In genomic region chr4:136468553-136469327, GRCm38 (mm10) we compare ENCODE assay signal across 8 mouse cellular contexts. TPM values are rescaled to one million over a fixed set of nuclear protein-coding genes. Genes with fewer than 3 reads are reported as not detected.
DNase-seq lines count a peak whose midpoint lies in the region; ATAC-seq and TF ChIP-seq lines count a peak whose summit lies in the region.
"Had no signal": no experiment of that assay in that cellular context is flagged by ENCODE, and none has a peak within 500 bp of the region (broad histone marks: within the 10 kb centered on the region; RNA-seq: fewer than 3 reads in every experiment).

No protein-coding gene starts in this region.

- no peak overlapping the region for H3K4me2 ChIP-seq in midbrain, embryonic 14.5 days (ENCODE audit: low read length)

- ATAC-seq in midbrain, embryonic 14.5 days (ENCODE audit: low FRiP score, low TSS enrichment) = no peak

- H3K27ac ChIP-seq in thymus, adult 2 months (ENCODE audit: control insufficient read depth, insufficient read depth, low read length) = no peak overlapping the region
- H3K27ac ChIP-seq in cerebellum, adult 2 months (ENCODE audit: insufficient read depth, low read length) = peak overlapping the region; percentile 74
- H3K27ac ChIP-seq in heart, embryonic 10.5 days = peak overlapping the region; percentile 98; the same call in 1 of the 2 replicates
- H3K27ac ChIP-seq in midbrain, embryonic 14.5 days (replicated peaks; ENCODE audit: low read depth, low read length) = no peak overlapping the region

- H3K36me3 ChIP-seq in thymus, adult 2 months (ENCODE audit: control insufficient read depth, insufficient read depth, low read length) = no peaks in the 10 kb centered on the region
- no peaks in the 10 kb centered on the region for H3K36me3 ChIP-seq in heart, embryonic 10.5 days
- no peaks in the 10 kb centered on the region for H3K36me3 ChIP-seq in midbrain, embryonic 14.5 days (ENCODE audit: control insufficient read depth, insufficient read depth, low read length)

- no peak for TF ChIP-seq CTCF in thymus, adult 2 months (IDR thresholded peaks at IDR 0.05; ENCODE audit: borderline replicate concordance, control insufficient read depth, extremely low read depth, insufficient read depth, low read length, poor library complexity)
- no peak for TF ChIP-seq CTCF in cerebellum, adult 2 months (IDR thresholded peaks at IDR 0.05; ENCODE audit: borderline replicate concordance, insufficient read depth, low read depth, low read length)

- H3K27me3 ChIP-seq in thymus, adult 2 months (ENCODE audit: control insufficient read depth, insufficient read depth, low read length) = peaks cover 6% of the 10 kb centered on the region; the same call in 1 of the 2 replicates
- no peaks in the 10 kb centered on the region for H3K27me3 ChIP-seq in cerebellum, adult 2 months (ENCODE audit: control insufficient read depth, insufficient read depth, low read length)
- H3K27me3 ChIP-seq in heart, embryonic 10.5 days (ENCODE audit: insufficient read depth, poor library complexity, severe bottlenecking) = peaks cover 16% of the 10 kb centered on the region
- peaks cover 8% of the 10 kb centered on the region; the same call in 1 of the 2 replicates for H3K27me3 ChIP-seq in midbrain, embryonic 14.5 days (ENCODE audit: control insufficient read depth, insufficient read depth, low read length)

- no peak overlapping the region for H3K4me3 ChIP-seq in thymus, adult 2 months (ENCODE audit: control insufficient read depth, insufficient read depth, low read length)
- H3K4me3 ChIP-seq in cerebellum, adult 2 months (replicated peaks; ENCODE audit: insufficient read depth, low read depth, low read length) = peak overlapping the region; percentile 80
- peak overlapping the region; percentile 98; the same call in 1 of the 2 replicates for H3K4me3 ChIP-seq in heart, embryonic 10.5 days
- H3K4me3 ChIP-seq in midbrain, embryonic 14.5 days (replicated peaks; ENCODE audit: low read depth, low read length) = peak overlapping the region; percentile 85; the same call in 1 of the 2 replicates

- DNase-seq in thymus, adult 2 months = peak; percentile 7
- no peak for DNase-seq in thymus, postnatal 0 days (ENCODE audit: low spot score)
- peak; percentile 60 to 74 for DNase-seq in cerebellum, adult 2 months
- no peak for DNase-seq in heart, embryonic 10.5 days (ENCODE audit: low spot score)
- DNase-seq in layer of hippocampus, postnatal 36 days = peak; percentile 77 to 80
- DNase-seq in midbrain, embryonic 14.5 days = no peak
- DNase-seq in Muller cell, postnatal 12 days (ENCODE audit: inconsistent ontology term) = no peak

- no peak overlapping the region for H3K9ac ChIP-seq in midbrain, embryonic 14.5 days (replicated peaks; ENCODE audit: low read length)

- H3K9me3 ChIP-seq in heart, embryonic 10.5 days = no peaks in the 10 kb centered on the region
- H3K9me3 ChIP-seq in midbrain, embryonic 14.5 days (ENCODE audit: control insufficient read depth, low read length) = no peaks in the 10 kb centered on the region

- H3K4me1 ChIP-seq in thymus, adult 2 months (replicated peaks; ENCODE audit: control insufficient read depth, insufficient read depth, low read length) = peaks cover 6% of the 10 kb centered on the region; the same call in 1 of the 2 replicates
- peaks cover 20% of the 10 kb centered on the region for H3K4me1 ChIP-seq in cerebellum, adult 2 months (ENCODE audit: control insufficient read depth, insufficient read depth, low read length)
- peaks cover 40% of the 10 kb centered on the region for H3K4me1 ChIP-seq in heart, embryonic 10.5 days
- H3K4me1 ChIP-seq in midbrain, embryonic 14.5 days (ENCODE audit: control insufficient read depth, insufficient read depth, low read length) = peaks cover 19% of the 10 kb centered on the region

- TF ChIP-seq POLR2A in thymus, adult 2 months (IDR thresholded peaks at IDR 0.05; ENCODE audit: control insufficient read depth, extremely low read depth, insufficient read depth, low read length, poor library complexity) = no peak
- no peak for TF ChIP-seq POLR2A in cerebellum, adult 2 months (IDR thresholded peaks at IDR 0.05; ENCODE audit: borderline replicate concordance, insufficient read depth, low read length)

- WGBS in thymus, adult 2 months = 67% methylated on average over 14 of the region's 14 CpGs
- WGBS in cerebellum, adult 2 months = 54% methylated on average over 14 of the region's 14 CpGs
- WGBS in heart, embryonic 10.5 days = 72% methylated on average over 14 of the region's 14 CpGs
- WGBS in midbrain, embryonic 14.5 days = 74% methylated on average over 14 of the region's 14 CpGs

RNA-seq across cellular contexts. Expression of gene Luzp1, which starts 0.8 kb away (rescaled TPM):
- 4.1 and 5.0 TPM in 2 replicates for polyA plus RNA-seq in thymus, adult 2 months (2012; rRNA removed)
- 34.0 and 36.0 TPM in 2 replicates for polyA plus RNA-seq in thymus, postnatal 0 days (2015; fragmentation: Nextera tagmentation; extraction: Ambion mirVana)
- 48.0 TPM in 2 replicates for polyA plus RNA-seq in cerebellum, adult 2 months (2012; rRNA removed)
- polyA plus RNA-seq in heart, embryonic 10.5 days (2016; fragmentation: Nextera tagmentation; extraction: Ambion mirVana) = 96.4 and 126 TPM in 2 replicates
- total RNA-seq in layer of hippocampus, postnatal 36 days (2021) = 100 to 1,000 TPM in 1 of 2 experiments, 10 to 100 TPM in 1; 95.2 to 111 TPM
- 40.1 and 40.2 TPM in 2 replicates for polyA plus RNA-seq in midbrain, embryonic 14.5 days (2014; fragmentation: Nextera tagmentation; extraction: Ambion mirVana)

RNA-seq across cellular contexts. Expression of gene 6030445D17Rik, which starts 6.7 kb away (rescaled TPM):
- polyA plus RNA-seq in thymus, adult 2 months (2012; rRNA removed) = 0.14 and 0.19 TPM in 2 replicates
- 0.16 and 0.21 TPM in 2 replicates for polyA plus RNA-seq in thymus, postnatal 0 days (2015; fragmentation: Nextera tagmentation; extraction: Ambion mirVana)
- 0.61 and 0.67 TPM in 2 replicates for polyA plus RNA-seq in cerebellum, adult 2 months (2012; rRNA removed)
- polyA plus RNA-seq in heart, embryonic 10.5 days (2016; fragmentation: Nextera tagmentation; extraction: Ambion mirVana) = 0.18 TPM in 1 of 2 replicates, not detected in the other
- under 1 TPM; 0.51 to 0.65 TPM for total RNA-seq in layer of hippocampus, postnatal 36 days (2021)
- polyA plus RNA-seq in midbrain, embryonic 14.5 days (2014; fragmentation: Nextera tagmentation; extraction: Ambion mirVana) = 0.12 and 0.16 TPM in 2 replicates

RNA-seq across cellular contexts. Expression of gene Htr1d, which starts 45.4 kb away (rescaled TPM):
- 0.24 and 0.57 TPM in 2 replicates for polyA plus RNA-seq in thymus, adult 2 months (2012; rRNA removed)
- not detected in 2 replicates for polyA plus RNA-seq in thymus, postnatal 0 days (2015; fragmentation: Nextera tagmentation; extraction: Ambion mirVana)
- polyA plus RNA-seq in cerebellum, adult 2 months (2012; rRNA removed) = 1.2 and 1.8 TPM in 2 replicates
- polyA plus RNA-seq in heart, embryonic 10.5 days (2016; fragmentation: Nextera tagmentation; extraction: Ambion mirVana) = 0.05 and 0.19 TPM in 2 replicates
- under 1 TPM; 0.12 to 0.28 TPM for total RNA-seq in layer of hippocampus, postnatal 36 days (2021)
- polyA plus RNA-seq in midbrain, embryonic 14.5 days (2014; fragmentation: Nextera tagmentation; extraction: Ambion mirVana) = 0.86 and 1.3 TPM in 2 replicates
- total RNA-seq: gastrocnemius, adult 8-10 months had no signal

Comparison
In these comparisons a context has a peak if more than half of its experiments do, and no peak if none do; other contexts are left out.
1. DNase-seq: peak in thymus, adult 2 months (single experiment), cerebellum, adult 2 months (2 of 2) and layer of hippocampus, postnatal 36 days (2 of 2); none in thymus, postnatal 0 days (single experiment), heart, embryonic 10.5 days (single experiment), midbrain, embryonic 14.5 days (single experiment) and Muller cell, postnatal 12 days (single experiment).
2. H3K27ac ChIP-seq: peak in cerebellum, adult 2 months (single experiment) and heart, embryonic 10.5 days (single experiment); none in thymus, adult 2 months (single experiment) and midbrain, embryonic 14.5 days (single experiment).